Mouse (Mus musculus): ENCODE results near the gene Gm11042. TPM values are rescaled to one million over a fixed set of nuclear protein-coding genes. Genes with fewer than 3 reads are reported as not detected.

Gene Gm11042
- total and polyA plus RNA-seq, 3 experiments, result not detected

DNA sequence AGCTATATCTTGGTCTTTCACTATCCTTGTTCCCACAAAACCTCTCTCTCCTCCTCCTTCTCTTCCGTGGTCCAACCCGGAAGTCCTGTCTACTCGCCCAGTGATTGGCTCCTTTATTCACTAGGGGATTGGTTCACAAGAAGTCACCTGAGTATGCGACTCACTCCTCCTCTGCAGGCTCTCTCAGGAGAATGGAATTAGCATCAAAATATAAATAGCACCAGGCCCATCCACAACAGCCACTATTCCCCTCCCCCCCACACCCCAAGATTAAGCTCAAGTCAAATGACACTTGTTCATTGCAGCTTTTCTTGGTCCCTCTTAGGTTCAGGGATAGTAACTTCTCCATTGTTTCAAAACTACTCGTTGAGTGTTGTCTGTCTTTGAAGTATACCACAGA is 5.8 kb upstream of the Gm11042 start:
- Histone ChIP-seq H3K9me3 (replicated peaks; ENCODE audit: insufficient read depth, low read length) (no peaks in the 10 kb centered on the region), H3K4me3 (ENCODE audit: control insufficient read depth in 1 of 2, insufficient read depth in 1 of 2, low read depth in 2 of 2, low read length in 2 of 2) (no peak overlapping the region), H3K9ac (ENCODE audit: control insufficient read depth, low read depth, low read length, poor library complexity, severe bottlenecking) (no peak overlapping the region), H3K27ac (ENCODE audit: control insufficient read depth, low read depth, low read length) (no peak overlapping the region), H3K36me3 (ENCODE audit: control insufficient read depth in 1 of 2, insufficient read depth in 2 of 2, low read length in 2 of 2) (no peaks in the 10 kb centered on the region), H3K4me1 (ENCODE audit: control insufficient read depth in 1 of 2, insufficient read depth in 2 of 2, low read length in 2 of 2) (no peaks in the 10 kb centered on the region), H3K79me2 (ENCODE audit: control insufficient read depth, insufficient read depth, low read length, poor library complexity) (no peaks in the 10 kb centered on the region), H3K27me3 (ENCODE audit: control insufficient read depth in 1 of 2, insufficient read depth in 2 of 2, low read length in 2 of 2) (no peaks in the 10 kb centered on the region)
- no peak for DNase-seq (ENCODE audit: low read depth, low spot score)
- no peak for TF ChIP-seq USF2 (IDR thresholded peaks at IDR 0.05; ENCODE audit: borderline replicate concordance in 1 of 2, insufficient read depth in 1 of 2, low read depth in 1 of 2, low read length in 2 of 2)
- TF ChIP-seq ZNF384 (IDR thresholded peaks at IDR 0.05; ENCODE audit: low read depth, low read length), result no peak
- no peak for TF ChIP-seq MAFK (IDR thresholded peaks at IDR 0.05; ENCODE audit: borderline replicate concordance, low read depth, low read length)
- TF ChIP-seq POLR2AphosphoS5 (IDR thresholded peaks at IDR 0.05; ENCODE audit: borderline replicate concordance, low read depth, low read length), result no peak
- no peak for TF ChIP-seq GATA1 (IDR thresholded peaks at IDR 0.05; ENCODE audit: low read depth, low read length)
- no peak for TF ChIP-seq CTCF (IDR thresholded peaks at IDR 0.05 in 2 of 3, conservative IDR thresholded peaks at IDR 0.05 in 1 of 3; ENCODE audit: control insufficient read depth in 1 of 3, insufficient read depth in 1 of 3, low read depth in 2 of 3, low read length in 3 of 3, poor library complexity in 1 of 3, severe bottlenecking in 1 of 3)
- no peak for TF ChIP-seq UBTF (IDR thresholded peaks at IDR 0.05; ENCODE audit: borderline replicate concordance, insufficient read depth, low read depth, low read length)
- TF ChIP-seq MAZ (IDR thresholded peaks at IDR 0.05; ENCODE audit: low read depth, low read length), result no peak
- TF ChIP-seq MXI1 (IDR thresholded peaks at IDR 0.05; ENCODE audit: low read depth, low read length), result no peak
- no peak for TF ChIP-seq RAD21 (IDR thresholded peaks at IDR 0.05; ENCODE audit: low read depth, low read length)
- no peak for TF ChIP-seq CHD1 (IDR thresholded peaks at IDR 0.05; ENCODE audit: low read depth, low read length)
- no peak for TF ChIP-seq SMC3 (IDR thresholded peaks at IDR 0.05; ENCODE audit: low read depth, low read length)
- no peak for TF ChIP-seq TBP (IDR thresholded peaks at IDR 0.05; ENCODE audit: low read depth, low read length)
- TF ChIP-seq ETS1 (IDR thresholded peaks at IDR 0.05; ENCODE audit: low read depth, low read length), result no peak
- TF ChIP-seq USF1 (IDR thresholded peaks at IDR 0.05; ENCODE audit: low read depth, low read length), result no peak
- no peak for TF ChIP-seq MYC (IDR thresholded peaks at IDR 0.05; ENCODE audit: low read depth, low read length)
- TF ChIP-seq MEF2A (IDR thresholded peaks at IDR 0.05; ENCODE audit: extremely low read depth, insufficient replicate concordance, low read depth, low read length, poor library complexity, severe bottlenecking), result no peak
- TF ChIP-seq POLR2AphosphoS2 (IDR thresholded peaks at IDR 0.05; ENCODE audit: low read length), result no peak
- no peak for TF ChIP-seq NRF1 (IDR thresholded peaks at IDR 0.05; ENCODE audit: insufficient read depth, low read depth, low read length, poor library complexity, severe bottlenecking)
- no peak for TF ChIP-seq ZC3H11A (IDR thresholded peaks at IDR 0.05; ENCODE audit: low read depth, low read length)

DNA sequence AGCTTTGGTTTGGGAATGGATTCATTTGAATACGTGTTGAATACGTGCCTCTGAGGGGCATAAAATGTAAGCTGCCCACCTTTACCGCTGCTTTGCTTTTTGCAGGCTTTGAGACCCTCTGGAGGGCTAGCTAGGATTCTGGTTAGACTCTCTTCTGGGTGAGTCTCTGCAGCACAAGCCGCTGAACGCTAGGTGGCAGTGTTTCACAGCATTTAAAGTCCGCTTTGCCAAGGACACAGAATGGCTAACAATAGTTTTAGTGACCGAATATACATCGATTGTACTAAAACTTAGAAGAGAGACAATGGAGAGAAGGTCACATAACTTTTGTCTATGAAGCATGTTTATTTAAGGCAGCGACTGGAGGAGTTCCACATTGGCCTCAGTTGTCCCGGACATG is 4.1 kb upstream of the Gm11042 start:
- Histone ChIP-seq H3K4me3 (ENCODE audit: control insufficient read depth in 1 of 2, insufficient read depth in 1 of 2, low read depth in 2 of 2, low read length in 2 of 2) (no peak overlapping the region), H3K36me3 (ENCODE audit: control insufficient read depth in 1 of 2, insufficient read depth in 2 of 2, low read length in 2 of 2) (no peaks in the 10 kb centered on the region), H3K9me3 (replicated peaks; ENCODE audit: insufficient read depth, low read length) (no peaks in the 10 kb centered on the region), H3K79me2 (ENCODE audit: control insufficient read depth, insufficient read depth, low read length, poor library complexity) (no peaks in the 10 kb centered on the region), H3K27ac (ENCODE audit: control insufficient read depth, low read depth, low read length) (no peak overlapping the region), H3K9ac (ENCODE audit: control insufficient read depth, low read depth, low read length, poor library complexity, severe bottlenecking) (no peak overlapping the region), H3K27me3 (ENCODE audit: control insufficient read depth in 1 of 2, insufficient read depth in 2 of 2, low read length in 2 of 2) (no peaks in the 10 kb centered on the region), H3K4me1 (ENCODE audit: control insufficient read depth in 1 of 2, insufficient read depth in 2 of 2, low read length in 2 of 2) (no peaks in the 10 kb centered on the region)
- TF ChIP-seq CTCF (IDR thresholded peaks at IDR 0.05 in 2 of 3, conservative IDR thresholded peaks at IDR 0.05 in 1 of 3; ENCODE audit: control insufficient read depth in 1 of 3, insufficient read depth in 1 of 3, low read depth in 2 of 3, low read length in 3 of 3, poor library complexity in 1 of 3, severe bottlenecking in 1 of 3) (peak; percentile 84 to 87 (median 86)), MYC (IDR thresholded peaks at IDR 0.05; ENCODE audit: low read depth, low read length) (no peak), JUND (IDR thresholded peaks at IDR 0.05; ENCODE audit: low read depth, low read length) (no peak), SMC3 (IDR thresholded peaks at IDR 0.05; ENCODE audit: low read depth, low read length) (peak; percentile 90), RAD21 (IDR thresholded peaks at IDR 0.05; ENCODE audit: low read depth, low read length) (peak; percentile 91), ZC3H11A (IDR thresholded peaks at IDR 0.05; ENCODE audit: low read depth, low read length) (peak; percentile 72), HCFC1 (IDR thresholded peaks at IDR 0.05; ENCODE audit: low read depth, low read length) (no peak)
- peak; percentile 62 for DNase-seq (ENCODE audit: low read depth, low spot score)

Data from MEL (cell line).